In genomic region chr5:111944273-111944971, GRCm38 (mm10) we compare ENCODE assay signal across 9 mouse cellular contexts.
DNase-seq lines count a peak whose midpoint lies in the region; ATAC-seq lines count a peak whose summit lies in the region.
"Had no signal": no experiment of that assay in that cellular context is flagged by ENCODE, and none has a peak within 500 bp of the region (broad histone marks: within the 10 kb centered on the region; RNA-seq: fewer than 3 reads in every experiment).

No protein-coding gene starts in this region.

- no peak overlapping the region for H3K27ac ChIP-seq in heart, embryonic 13.5 days (replicated peaks)
- H3K27ac ChIP-seq in midbrain, embryonic 12.5 days (replicated peaks) = peak overlapping the region; percentile 88

- H3K9ac ChIP-seq in heart, embryonic 13.5 days = no peak overlapping the region; the same call in 1 of the 2 replicates
- H3K9ac ChIP-seq in midbrain, embryonic 12.5 days (replicated peaks) = peak overlapping the region; percentile 47

- no peaks in the 10 kb centered on the region for H3K9me3 ChIP-seq in heart, embryonic 13.5 days
- no peaks in the 10 kb centered on the region for H3K9me3 ChIP-seq in midbrain, embryonic 12.5 days

- no peak for ATAC-seq in heart, embryonic 13.5 days (ENCODE audit: extremely low read depth, insufficient number of reproducible peaks, low FRiP score, low TSS enrichment)
- ATAC-seq in midbrain, embryonic 12.5 days (ENCODE audit: low FRiP score, low read depth) = peak; percentile 80

- peaks cover 57% of the 10 kb centered on the region for H3K27me3 ChIP-seq in heart, embryonic 13.5 days (replicated peaks)
- H3K27me3 ChIP-seq in midbrain, embryonic 12.5 days = no peaks in the 10 kb centered on the region

- peak overlapping the region; percentile 44 for H3K4me2 ChIP-seq in heart, embryonic 13.5 days
- peak overlapping the region; percentile 46 for H3K4me2 ChIP-seq in midbrain, embryonic 12.5 days (replicated peaks)

- no peak overlapping the region for H3K4me3 ChIP-seq in heart, embryonic 13.5 days
- H3K4me3 ChIP-seq in midbrain, embryonic 12.5 days = peak overlapping the region; percentile 22

- no peak for DNase-seq in heart, postnatal 36 days
- peak; percentile 53 to 54 for DNase-seq in right cerebral cortex, postnatal 10 days (ENCODE audit: low spot score in 2 of 2)
- DNase-seq in right cerebral cortex, postnatal 25 days = no peak
- no peak for DNase-seq in gastrocnemius, adult 18-20 months (ENCODE audit: low spot score)
- DNase-seq in adrenal gland, postnatal 36 days = no peak
- no peak for DNase-seq in layer of hippocampus, adult 9-11 months
- DNase-seq: gastrocnemius, postnatal 25 days had no signal

- intact Hi-C loops in heart, postnatal 36 days (cut with DNase I) = no loop called here

- no peaks in the 10 kb centered on the region for H3K36me3 ChIP-seq in heart, embryonic 13.5 days
- no peaks in the 10 kb centered on the region for H3K36me3 ChIP-seq in midbrain, embryonic 12.5 days

- 13% methylated on average over 27 of the region's 28 CpGs for WGBS in heart, embryonic 13.5 days
- 11% methylated on average over 23 of the region's 28 CpGs for WGBS in midbrain, embryonic 12.5 days

- H3K4me1 ChIP-seq in heart, embryonic 13.5 days = peaks cover 5% of the 10 kb centered on the region; the same call in 1 of the 2 replicates
- peaks cover 40% of the 10 kb centered on the region for H3K4me1 ChIP-seq in midbrain, embryonic 12.5 days

Comparison
In these comparisons a context has a peak if more than half of its experiments do, and no peak if none do; other contexts are left out.
1. DNase-seq: peak in right cerebral cortex, postnatal 10 days (2 of 2); none in heart, postnatal 36 days (0 of 2), right cerebral cortex, postnatal 25 days (single experiment), gastrocnemius, adult 18-20 months (single experiment), adrenal gland, postnatal 36 days (0 of 2) and layer of hippocampus, adult 9-11 months (single experiment).